Mouse (Mus musculus) cerebellum, adult 9-11 months (tissue): ENCODE results near the gene Plekhg6.

Experiments
- DNase-seq: peaks from one replicate; pipeline ENCODE4 v3.0.0; 2022

Plekhg6 gene

DNA sequence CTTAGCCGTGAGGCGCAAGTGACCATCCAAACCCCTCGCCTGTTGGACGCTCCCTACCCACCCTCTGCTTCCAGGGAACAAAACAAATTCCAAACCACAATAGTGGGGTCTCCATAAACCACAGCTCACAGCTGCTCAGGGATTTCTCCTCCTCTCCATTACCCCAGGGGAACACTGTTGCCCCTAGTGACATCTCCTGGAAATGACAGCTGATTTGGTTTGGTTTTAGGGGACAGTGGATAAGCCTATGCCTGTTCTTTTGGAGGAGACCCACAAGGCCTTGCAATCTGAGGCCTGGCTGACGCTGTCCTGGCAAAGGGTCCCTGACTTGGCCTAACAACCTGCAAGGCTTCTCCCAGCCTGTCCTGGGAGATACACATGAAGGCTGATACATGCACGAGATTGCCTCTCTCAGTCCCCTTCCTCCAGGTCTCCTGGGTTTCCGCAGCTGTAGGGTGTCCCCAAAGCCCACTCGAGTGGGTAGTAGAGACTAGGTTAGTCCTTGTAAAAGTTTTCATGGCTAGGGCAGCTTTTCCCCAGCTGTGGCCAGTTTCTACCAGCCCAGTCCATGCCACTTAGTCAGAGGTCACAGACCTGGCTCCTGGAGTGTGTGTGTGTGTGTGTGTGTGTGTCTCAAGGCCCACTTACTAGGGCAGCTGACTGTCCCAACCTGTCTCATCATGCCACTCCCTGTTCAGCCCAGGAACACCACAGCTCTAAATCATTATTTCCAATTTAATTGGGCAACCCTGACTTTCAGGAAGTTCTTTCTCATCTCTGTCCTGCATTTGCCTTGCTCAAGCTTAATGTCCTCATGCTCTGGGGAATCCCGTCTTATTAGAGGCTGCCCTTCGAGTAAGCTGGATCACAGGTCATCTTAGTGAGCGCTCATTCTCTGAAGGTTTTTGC is 4.7 kb upstream of the Plekhg6 start:
- DNase-seq, result no peak

GRCm38 (mm10) chr6:125382024-125382423 is 1.4 kb upstream of the Plekhg6 start:
- DNase-seq, result no peak

- no peak for DNase-seq
These were observed 812 bp downstream of the Plekhg6 start for GRCm38 (mm10) chr6:125379781-125380180.

DNA sequence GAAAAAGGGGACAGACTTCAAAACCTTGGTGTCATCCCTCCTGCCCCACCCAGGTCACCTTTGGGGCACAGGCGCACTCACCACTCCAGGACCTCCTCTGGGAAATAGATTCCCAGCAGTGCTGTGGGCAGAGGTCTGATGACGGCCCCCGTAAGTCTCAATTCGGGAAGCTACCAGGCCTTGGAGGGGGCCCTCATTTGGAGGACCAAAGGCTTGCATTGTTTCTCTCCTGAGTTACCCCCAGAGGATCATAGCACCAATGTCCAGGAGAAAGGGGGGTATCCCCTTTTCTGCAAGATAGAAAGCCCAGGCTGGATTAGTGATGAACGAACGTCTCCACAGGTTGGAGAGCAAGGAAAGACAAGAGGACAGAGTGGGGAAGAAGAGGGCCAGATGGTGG is 2.0 kb downstream of the Plekhg6 start:
- no peak for DNase-seq

GRCm38 (mm10) chr6:125377582-125378451 is 2.8 kb downstream of the Plekhg6 start:
- DNase-seq, result no peak

- no peak for DNase-seq
These were observed 3.6 kb downstream of the Plekhg6 start for GRCm38 (mm10) chr6:125377042-125377441.

GRCm38 (mm10) chr6:125367758-125368371 is 12.7 kb downstream of the Plekhg6 start:
- DNase-seq, result no peak

DNA sequence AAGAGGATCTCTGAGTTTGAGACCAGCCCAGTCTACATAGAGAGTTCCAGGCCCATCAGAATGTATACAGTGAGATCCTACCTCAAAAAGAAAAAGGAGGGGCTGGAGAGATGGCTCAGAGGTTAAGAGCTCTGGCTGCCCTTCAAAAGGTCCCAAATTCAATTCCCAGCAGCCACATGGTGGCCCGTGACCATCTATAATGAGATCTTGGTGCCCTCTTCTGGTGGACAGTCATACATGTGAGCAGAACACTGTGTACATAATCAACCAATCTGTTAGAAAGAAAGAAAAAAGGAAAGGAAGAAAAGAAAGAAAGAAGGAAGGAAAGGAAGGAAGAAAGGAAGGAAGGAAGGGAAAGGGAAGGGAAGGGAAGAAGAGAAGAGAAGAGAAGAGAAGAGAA is 14.5 kb downstream of the Plekhg6 start:
- DNase-seq, result no peak

GRCm38 (mm10) chr6:125365522-125365921 is 15.1 kb downstream of the Plekhg6 start:
- no peak for DNase-seq

GRCm38 (mm10) chr6:125364448-125364847 is 16.1 kb downstream of the Plekhg6 start:
- no peak for DNase-seq

DNA sequence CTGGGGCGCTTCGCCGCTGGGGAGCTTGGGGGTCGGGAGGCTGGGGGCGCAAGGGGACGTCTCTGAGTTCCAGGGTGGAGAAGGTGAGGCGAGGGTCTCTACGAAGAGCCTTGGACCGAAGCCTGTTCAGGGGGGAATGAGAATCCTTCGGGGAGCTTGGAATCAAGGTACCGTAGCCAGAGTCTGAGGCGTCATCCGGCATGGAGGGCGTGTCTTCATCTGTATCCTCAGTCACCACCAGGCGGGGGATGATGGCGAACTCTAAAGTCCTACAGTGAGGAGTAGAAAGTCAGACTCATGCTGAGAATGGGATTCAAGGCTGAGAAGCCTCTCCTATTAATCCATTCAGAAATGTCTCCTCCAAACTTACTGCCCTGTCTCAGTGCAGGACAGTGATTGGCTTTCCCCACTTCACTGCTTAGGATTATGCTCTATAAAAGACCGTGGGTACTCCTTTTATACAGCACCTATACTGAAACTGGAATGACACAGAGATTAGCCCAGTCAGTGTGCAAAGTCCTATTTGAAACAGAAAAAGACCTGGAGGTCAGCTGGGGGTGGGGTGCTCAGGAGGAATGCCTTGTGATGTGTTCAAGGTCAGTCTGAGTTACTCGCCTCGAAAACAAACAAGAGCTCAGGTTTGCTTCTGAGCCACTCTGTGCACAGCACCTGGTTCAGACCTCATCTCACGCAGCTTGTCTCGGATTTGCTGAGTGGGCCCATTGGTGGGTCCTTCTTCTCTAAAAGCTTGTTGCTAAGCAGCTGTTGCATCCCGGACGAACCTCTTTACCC is 16.9 kb downstream of the Plekhg6 start:
- DNase-seq, result no peak

- no peak for DNase-seq
These were observed 17.6 kb downstream of the Plekhg6 start for GRCm38 (mm10) chr6:125363021-125363420.

- DNase-seq, result peak; percentile 11
These were observed 18.9 kb downstream of the Plekhg6 start for GRCm38 (mm10) chr6:125361467-125362291.

GRCm38 (mm10) chr6:125360846-125361245 is 19.7 kb downstream of the Plekhg6 start:
- DNase-seq, result no peak

GRCm38 (mm10) chr6:125359999-125360398 is 20.6 kb downstream of the Plekhg6 start:
- DNase-seq, result no peak

GRCm38 (mm10) chr6:125357334-125357733 is 23.3 kb downstream of the Plekhg6 start:
- DNase-seq, result no peak

- DNase-seq, result no peak
These were observed 24.3 kb downstream of the Plekhg6 start for GRCm38 (mm10) chr6:125356264-125356663.

GRCm38 (mm10) chr6:125355197-125355741 is 25.3 kb downstream of the Plekhg6 start:
- no peak for DNase-seq

DNA sequence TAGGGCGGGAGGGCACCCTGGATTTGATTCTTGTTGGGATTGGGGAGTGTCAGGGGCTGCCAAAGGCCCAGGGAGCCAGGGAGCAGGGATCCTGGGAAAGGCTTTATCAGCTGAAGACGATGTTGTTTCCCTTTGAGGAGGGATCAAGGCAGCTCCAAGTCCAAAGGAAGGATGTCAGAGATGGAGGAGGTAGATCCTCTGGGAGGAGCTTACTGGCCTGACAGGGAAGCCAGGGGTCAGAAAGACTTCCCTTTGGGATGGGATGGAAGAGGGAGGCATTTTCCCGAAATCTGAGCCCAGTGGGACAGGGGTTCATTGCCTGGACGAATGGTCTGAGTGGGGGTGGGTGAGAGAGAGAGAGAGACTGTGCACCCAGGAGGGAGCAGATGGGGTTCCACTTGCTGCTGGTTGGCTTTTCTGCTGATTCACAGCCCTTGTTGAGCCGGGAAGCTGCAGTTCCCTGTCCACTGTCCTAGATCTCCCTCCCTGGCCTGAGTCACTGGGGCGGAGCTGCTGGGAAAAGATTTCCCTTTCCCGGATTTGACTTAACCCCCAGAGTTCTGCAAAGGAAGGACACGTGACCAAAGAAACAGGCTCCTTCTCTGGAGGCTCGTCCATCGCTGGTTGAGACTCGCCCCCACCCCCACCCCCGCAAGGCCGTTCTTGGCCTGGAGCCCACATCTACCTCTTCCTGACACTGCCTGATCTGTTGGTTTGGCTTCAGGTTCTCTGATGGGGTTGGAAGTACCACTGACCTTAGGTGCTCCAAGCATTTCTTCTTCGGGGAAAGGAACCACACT is 26.0 kb downstream of the Plekhg6 start:
- peak; percentile 8 for DNase-seq

DNA sequence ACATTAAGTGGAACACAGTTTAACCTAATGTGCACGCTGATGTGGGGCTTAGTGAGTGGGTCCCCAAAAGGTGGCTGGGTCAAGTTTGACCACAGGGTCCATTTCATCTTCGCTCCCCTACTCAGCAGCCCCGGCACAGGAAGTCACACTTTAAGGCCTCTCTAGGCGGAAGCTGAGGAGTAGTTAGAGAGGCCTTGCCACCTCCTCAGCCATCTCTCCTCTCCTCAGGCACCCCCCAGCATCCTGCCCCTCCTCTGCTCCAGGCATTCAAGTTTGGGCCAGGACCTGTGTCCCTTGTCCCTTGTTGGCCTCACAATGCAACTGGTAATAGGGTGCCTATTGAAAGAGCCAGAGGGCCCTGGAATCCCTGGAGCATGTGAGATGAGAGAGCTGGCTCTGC is 26.9 kb downstream of the Plekhg6 start:
- DNase-seq, result no peak
